Mouse (Mus musculus) liver, embryonic 11.5 days (tissue): ENCODE measurements around the gene Adssl1. TPM values are rescaled to one million over a fixed set of nuclear protein-coding genes. Genes with fewer than 3 reads are reported as not detected.

ENCODE experiments used
- ATAC-seq: fragments of 200-750 bp; cut with Nextera tagmentation; replicated peaks from 2 replicates; pipeline ENCODE4 v1.8.0; 2017; ENCODE audit warnings: moderate number of reproducible peaks, mild to moderate bottlenecking, moderate TSS enrichment, moderate library complexity; ENCODE audit not compliant: low FRiP score
- DNase-seq: peaks from one replicate; pipeline ENCODE4 v3.0.0-alpha.2; 2017; ENCODE audit warnings: low spot score
- H3K27ac ChIP-seq: fragments of 300-500 bp; sonication (generic); 2 replicates; pipeline ENCODE4 v1.5.1; 2014; ENCODE audit warnings: mild to moderate bottlenecking, low read depth, low read length, control low read depth
- H3K27me3 ChIP-seq: fragments of 300-500 bp; sonication (generic); replicated peaks from 2 replicates; pipeline ENCODE4 v1.6.1; 2014; ENCODE audit warnings: low read length, mixed read lengths; ENCODE audit not compliant: control insufficient read depth, insufficient read depth
- H3K36me3 ChIP-seq: fragments of 300-500 bp; sonication (generic); 2 replicates; pipeline ENCODE4 v1.6.1; 2014; ENCODE audit warnings: mild to moderate bottlenecking, low read length, moderate library complexity, mixed read lengths; ENCODE audit not compliant: control insufficient read depth, insufficient read depth
- H3K4me1 ChIP-seq: fragments of 300-500 bp; sonication (generic); replicated peaks from 2 replicates; pipeline ENCODE4 v1.6.1; 2014; ENCODE audit warnings: low read length, mixed read lengths; ENCODE audit not compliant: control insufficient read depth, insufficient read depth
- H3K4me2 ChIP-seq: fragments of 300-500 bp; sonication (generic); 2 replicates; pipeline ENCODE4 v1.6.1; 2014; ENCODE audit warnings: mild to moderate bottlenecking, control low read depth, moderate library complexity
- H3K4me3 ChIP-seq: fragments of 300-500 bp; sonication (generic); 2 replicates; pipeline ENCODE4 v1.5.1; 2014; ENCODE audit warnings: low read depth, low read length, control low read depth
- H3K9ac ChIP-seq: fragments of 300-500 bp; sonication (generic); 2 replicates; pipeline ENCODE4 v1.6.1; 2014; ENCODE audit warnings: low read depth, low read length, control low read depth
- H3K9me3 ChIP-seq: fragments of 300-500 bp; sonication (generic); 2 replicates; pipeline ENCODE4 v1.6.1; 2016; ENCODE audit warnings: low read length, inconsistent platforms, mixed read lengths; ENCODE audit not compliant: control insufficient read depth
- WGBS: fragments of 180-500 bp; shearing (Covaris S2); extraction: QIAGEN DNeasy Blood & Tissue Kit; methylation state at CpG from one replicate; pipeline ENCODE4 v1.1.7; 2014; 5-methylcytosine and 5-hydroxymethylcytosine counted together
- polyA plus RNA-seq: library from polyadenylated mRNA; unstranded; fragments of >200 nt; fragmentation: Nextera tagmentation; extraction: Ambion mirVana; gene quantifications from 2 replicates; pipeline ENCODE4 v1.2.1, GENCODE M21; 2014

The Adssl1 gene
- polyA plus RNA-seq, 1 experiment from 2014 or later, result 7.4 TPM

- H3K9me3 ChIP-seq, result no peaks in the 10 kb centered on the region
- peak overlapping the region; percentile 95 for H3K4me2 ChIP-seq
- H3K36me3 ChIP-seq, result no peaks in the 10 kb centered on the region; the same call in 1 of the 2 replicates
- WGBS, result 80% methylated on average over 8 of the region's 8 CpGs
- peaks cover 52% of the 10 kb centered on the region for H3K4me1 ChIP-seq
- ATAC-seq, result no peak
- no peak for DNase-seq
- no peaks in the 10 kb centered on the region; the same call in 1 of the 2 replicates for H3K27me3 ChIP-seq
- no peak overlapping the region for H3K9ac ChIP-seq
- H3K27ac ChIP-seq, result no peak overlapping the region
- H3K4me3 ChIP-seq, result no peak overlapping the region
Measured at GRCm38 (mm10) chr12:112590566-112591239, 29.1 kb upstream of the Adssl1 start.

GRCm38 (mm10) chr12:112591240-112591639 lies 28.6 kb upstream of the Adssl1 start:
- Histone ChIP-seq H3K4me2 (no peak overlapping the region), H3K9ac (no peak overlapping the region), H3K4me3 (no peak overlapping the region), H3K9me3 (no peaks in the 10 kb centered on the region), H3K27me3 (no peaks in the 10 kb centered on the region; the same call in 1 of the 2 replicates), H3K27ac (no peak overlapping the region), H3K36me3 (no peaks in the 10 kb centered on the region; the same call in 1 of the 2 replicates), H3K4me1 (peaks cover 51% of the 10 kb centered on the region)
- WGBS, result 84% methylated on average over 5 of the region's 5 CpGs
- ATAC-seq, result no peak
- no peak for DNase-seq

- ATAC-seq (no peak), DNase-seq (no peak)
- Histone ChIP-seq H3K36me3 (no peaks in the 10 kb centered on the region; the same call in 1 of the 2 replicates), H3K9me3 (no peaks in the 10 kb centered on the region), H3K9ac (no peak overlapping the region), H3K27me3 (no peaks in the 10 kb centered on the region; the same call in 1 of the 2 replicates), H3K4me2 (no peak overlapping the region), H3K4me1 (peaks cover 50% of the 10 kb centered on the region), H3K4me3 (no peak overlapping the region), H3K27ac (no peak overlapping the region)
- WGBS, result 81% methylated on average over 3 of the region's 3 CpGs
Measured at GRCm38 (mm10) chr12:112591730-112592129, 28.1 kb upstream of the Adssl1 start.

GRCm38 (mm10) chr12:112592985-112593734 lies 26.7 kb upstream of the Adssl1 start:
- Histone ChIP-seq H3K4me3 (no peak overlapping the region), H3K4me1 (peaks cover 52% of the 10 kb centered on the region), H3K4me2 (no peak overlapping the region; the same call in 1 of the 2 replicates), H3K9ac (peak overlapping the region; percentile 22; the same call in 1 of the 2 replicates), H3K9me3 (no peaks in the 10 kb centered on the region), H3K27ac (0 out of 2 replicates have a peak overlapping the region, but pooled peaks have one; percentile 2), H3K27me3 (no peaks in the 10 kb centered on the region; the same call in 1 of the 2 replicates), H3K36me3 (no peaks in the 10 kb centered on the region; the same call in 1 of the 2 replicates)
- no peak for ATAC-seq
- no peak for DNase-seq
- WGBS, result 70% methylated on average over 21 of the region's 21 CpGs

- DNase-seq (no peak), ATAC-seq (no peak)
- Histone ChIP-seq H3K27ac (peak overlapping the region; percentile 2; the same call in 1 of the 2 replicates), H3K4me3 (no peak overlapping the region), H3K4me1 (peaks cover 57% of the 10 kb centered on the region), H3K4me2 (peak overlapping the region; percentile 12), H3K9me3 (no peaks in the 10 kb centered on the region), H3K27me3 (no peaks in the 10 kb centered on the region; the same call in 1 of the 2 replicates), H3K36me3 (no peaks in the 10 kb centered on the region; the same call in 1 of the 2 replicates), H3K9ac (0 out of 2 replicates have a peak overlapping the region, but pooled peaks have one; percentile 9)
- WGBS, result 56% methylated on average over 16 of the region's 16 CpGs
Measured at GRCm38 (mm10) chr12:112593951-112594915, 25.6 kb upstream of the Adssl1 start.

- H3K36me3 ChIP-seq, result peaks cover under 1% of the 10 kb centered on the region; the same call in 1 of the 2 replicates
- H3K27ac ChIP-seq, result peak overlapping the region; percentile 16; the same call in 1 of the 2 replicates
- H3K9me3 ChIP-seq, result no peaks in the 10 kb centered on the region
- H3K4me1 ChIP-seq, result peaks cover 58% of the 10 kb centered on the region
- 42% methylated on average over 4 of the region's 4 CpGs for WGBS
- DNase-seq (no peak), ATAC-seq (no peak)
- no peak overlapping the region for H3K4me3 ChIP-seq
- H3K4me2 ChIP-seq, result no peak overlapping the region; the same call in 1 of the 2 replicates
- H3K9ac ChIP-seq, result peak overlapping the region; percentile 32; the same call in 1 of the 2 replicates
- no peaks in the 10 kb centered on the region; the same call in 1 of the 2 replicates for H3K27me3 ChIP-seq
Measured at GRCm38 (mm10) chr12:112594989-112595388, 24.9 kb upstream of the Adssl1 start.

- Histone ChIP-seq H3K27me3 (no peaks in the 10 kb centered on the region; the same call in 1 of the 2 replicates), H3K9me3 (no peaks in the 10 kb centered on the region), H3K4me3 (no peak overlapping the region), H3K9ac (no peak overlapping the region), H3K36me3 (peaks cover 6% of the 10 kb centered on the region; the same call in 1 of the 2 replicates), H3K27ac (no peak overlapping the region), H3K4me1 (peaks cover 61% of the 10 kb centered on the region), H3K4me2 (no peak overlapping the region)
- ATAC-seq, result no peak
- no peak for DNase-seq
- 75% methylated on average over 4 of the region's 4 CpGs for WGBS
Measured at GRCm38 (mm10) chr12:112595626-112596025, 24.2 kb upstream of the Adssl1 start.

GRCm38 (mm10) chr12:112596454-112596853 lies 23.4 kb upstream of the Adssl1 start:
- H3K9ac ChIP-seq, result no peak overlapping the region
- no peaks in the 10 kb centered on the region; the same call in 1 of the 2 replicates for H3K27me3 ChIP-seq
- H3K36me3 ChIP-seq, result peaks cover 10% of the 10 kb centered on the region; the same call in 1 of the 2 replicates
- H3K4me1 ChIP-seq, result peaks cover 60% of the 10 kb centered on the region
- no peaks in the 10 kb centered on the region for H3K9me3 ChIP-seq
- WGBS, result 73% methylated on average over 9 of the region's 9 CpGs
- ATAC-seq (no peak), DNase-seq (no peak)
- no peak overlapping the region for H3K27ac ChIP-seq
- no peak overlapping the region for H3K4me2 ChIP-seq
- H3K4me3 ChIP-seq, result no peak overlapping the region
